Mouse (Mus musculus) lung, embryonic 14.5 days (tissue): ENCODE measurements at regions not wholly inside any gene's neighbourhood (a gene's known extent, or its start where the extent isn't known, plus 50 kb on each side); places are given as distances from the start of the nearest gene placed in this dataset.
A peak's percentile ranks its signal among the peaks of the same experiment; 100 is the strongest.

Experiments used
- ATAC-seq: fragments of 200-750 bp; cut with Nextera tagmentation; 2 replicates; pipeline ENCODE4 v1.8.0; 2017; ENCODE audit warnings: mild to moderate bottlenecking, moderate TSS enrichment, moderate library complexity; ENCODE audit not compliant: insufficient read depth
- DNase-seq: peaks from one replicate; pipeline ENCODE4 v3.0.0-alpha.2; 2015
- H3K27ac ChIP-seq: fragments of 300-500 bp; sonication (generic); 2 replicates; pipeline ENCODE4 v1.5.1; 2014; ENCODE audit warnings: low read depth, mild to moderate bottlenecking, moderate library complexity
- H3K27me3 ChIP-seq: fragments of 300-500 bp; sonication (generic); 2 replicates; pipeline ENCODE4 v1.6.1; 2014; ENCODE audit warnings: low read length, control low read depth; ENCODE audit not compliant: insufficient read depth
- H3K36me3 ChIP-seq: fragments of 300-500 bp; sonication (generic); 2 replicates; pipeline ENCODE4 v1.6.1; 2014; ENCODE audit warnings: control low read depth; ENCODE audit not compliant: insufficient read depth
- H3K4me1 ChIP-seq: fragments of 300-500 bp; sonication (generic); 2 replicates; pipeline ENCODE4 v1.6.1; 2014; ENCODE audit warnings: antibody characterized with exemption, control low read depth; ENCODE audit not compliant: insufficient read depth
- H3K4me2 ChIP-seq: fragments of 300-500 bp; sonication (generic); 2 replicates; pipeline ENCODE4 v1.6.1; 2014; ENCODE audit warnings: mild to moderate bottlenecking
- H3K4me3 ChIP-seq: fragments of 300-500 bp; sonication (generic); 2 replicates; pipeline ENCODE4 v1.5.1; 2014; ENCODE audit warnings: low read depth, low read length
- H3K9ac ChIP-seq: fragments of 300-500 bp; sonication (generic); 2 replicates; pipeline ENCODE4 v1.6.1; 2014
- H3K9me3 ChIP-seq: fragments of 300-500 bp; sonication (generic); 2 replicates; pipeline ENCODE4 v1.6.1; 2016; ENCODE audit warnings: low read depth, low read length, control low read depth
- CTCF ChIP-seq: IDR thresholded peaks from 2 replicates; pipeline ENCODE4 v1.5.1; 2016; ENCODE audit warnings: antibody characterized with exemption, low read depth
- WGBS: fragments of 180-500 bp; shearing (Covaris S2); extraction: QIAGEN DNeasy Blood & Tissue Kit; methylation state at CpG from one replicate; pipeline ENCODE4 v1.1.7; 2014; 5-methylcytosine and 5-hydroxymethylcytosine counted together

DNA sequence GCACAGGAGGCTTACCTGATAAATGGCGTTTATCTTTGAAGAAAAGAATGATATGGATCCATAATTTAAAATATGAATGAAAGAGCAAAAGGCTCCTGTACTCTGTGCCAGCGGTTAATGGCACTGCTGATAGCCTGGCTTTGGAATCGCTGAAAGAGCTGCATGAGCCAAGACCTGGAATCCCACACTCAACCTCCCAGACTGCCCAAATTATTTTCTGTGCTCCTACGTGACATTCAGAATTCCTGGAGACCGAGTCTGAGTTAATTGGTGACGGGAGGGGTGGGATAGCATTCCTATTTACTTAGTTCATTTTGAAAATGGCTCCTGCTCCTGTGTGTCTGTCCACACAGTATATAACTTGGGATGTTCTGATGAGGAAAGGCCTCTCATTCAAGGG lies 129.0 kb upstream of the Dyrk2 start:
- H3K9ac ChIP-seq: no peak overlapping the region
- DNase-seq (no peak), ATAC-seq (no peak)
- no peaks in the 10 kb centered on the region for H3K36me3 ChIP-seq
- no peaks in the 10 kb centered on the region for H3K9me3 ChIP-seq
- H3K4me3 ChIP-seq: no peak overlapping the region
- no peaks in the 10 kb centered on the region for H3K27me3 ChIP-seq
- no peak overlapping the region for H3K4me2 ChIP-seq
- H3K27ac ChIP-seq: no peak overlapping the region
- no peak for TF ChIP-seq CTCF
- 0 out of 2 replicates have a peak, but pooled peaks cover 4% of the 10 kb centered on the region for H3K4me1 ChIP-seq
- 57% methylated on average over 6 of the region's 6 CpGs for WGBS

DNA sequence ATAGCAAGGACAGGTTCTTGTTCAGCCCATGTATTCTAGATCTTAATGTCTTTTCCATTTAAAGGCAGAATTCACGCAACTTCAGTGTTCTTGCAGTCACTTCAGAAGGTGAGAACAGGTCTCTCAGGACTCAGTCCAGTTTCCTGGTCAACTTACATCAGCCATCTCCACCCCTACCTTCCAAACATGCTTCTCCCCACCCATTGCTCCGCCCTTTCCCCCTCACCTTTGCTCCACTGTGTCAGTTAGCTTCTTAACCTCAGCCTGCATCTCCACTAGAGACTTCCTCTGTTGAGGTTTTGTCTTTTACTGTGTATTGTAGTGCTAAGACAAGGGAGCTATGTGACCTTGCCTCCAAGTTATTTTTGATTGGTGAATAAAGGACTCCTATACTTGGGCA lies 127.0 kb upstream of the Dyrk2 start:
- H3K36me3 ChIP-seq: no peaks in the 10 kb centered on the region
- 88% methylated on average over 2 of the region's 2 CpGs for WGBS
- no peak overlapping the region for H3K4me3 ChIP-seq
- DNase-seq (no peak), ATAC-seq (no peak)
- no peaks in the 10 kb centered on the region for H3K27me3 ChIP-seq
- no peak overlapping the region for H3K9ac ChIP-seq
- H3K9me3 ChIP-seq: no peaks in the 10 kb centered on the region
- 0 out of 2 replicates have a peak, but pooled peaks cover 4% of the 10 kb centered on the region for H3K4me1 ChIP-seq
- TF ChIP-seq CTCF: no peak
- H3K4me2 ChIP-seq: no peak overlapping the region
- H3K27ac ChIP-seq: no peak overlapping the region

DNA sequence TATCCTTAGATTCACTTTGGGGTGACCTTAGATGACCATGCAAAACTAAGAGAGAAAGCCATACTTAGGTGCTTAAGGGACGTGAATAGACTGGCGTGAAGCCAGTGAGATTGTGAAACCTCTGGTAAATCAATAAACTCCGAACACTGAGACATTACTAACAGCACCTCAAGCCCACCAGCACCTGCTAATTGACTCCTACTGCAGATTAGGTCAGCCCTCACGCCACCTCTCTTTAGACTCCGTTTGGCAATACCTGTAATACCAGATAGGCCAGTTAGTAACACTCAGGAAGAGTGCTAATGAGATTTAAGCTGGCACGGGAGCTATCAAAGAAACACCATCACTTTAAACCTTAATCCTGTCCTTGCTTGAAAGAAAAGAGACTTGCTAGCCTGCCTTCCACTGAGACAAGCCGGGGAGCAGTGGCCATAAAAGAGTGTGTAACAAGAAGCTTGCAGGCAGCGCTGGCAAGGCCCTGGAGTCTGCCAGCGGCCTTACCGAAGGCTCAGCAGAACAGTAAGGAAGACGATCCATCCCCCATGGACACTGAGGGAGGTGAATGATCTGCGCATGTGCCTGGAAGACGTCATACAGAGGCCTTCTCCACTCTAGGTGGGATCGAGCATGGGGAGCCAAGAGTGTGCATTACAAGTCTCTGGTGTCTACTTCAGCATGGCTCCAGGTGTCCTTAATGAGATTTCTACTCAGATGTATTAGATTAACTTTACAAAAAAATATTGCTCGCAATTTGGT lies 124.0 kb upstream of the Dyrk2 start:
- 46% methylated on average over 15 of the region's 15 CpGs for WGBS
- DNase-seq (peak; percentile 46), ATAC-seq (no peak)

DNA sequence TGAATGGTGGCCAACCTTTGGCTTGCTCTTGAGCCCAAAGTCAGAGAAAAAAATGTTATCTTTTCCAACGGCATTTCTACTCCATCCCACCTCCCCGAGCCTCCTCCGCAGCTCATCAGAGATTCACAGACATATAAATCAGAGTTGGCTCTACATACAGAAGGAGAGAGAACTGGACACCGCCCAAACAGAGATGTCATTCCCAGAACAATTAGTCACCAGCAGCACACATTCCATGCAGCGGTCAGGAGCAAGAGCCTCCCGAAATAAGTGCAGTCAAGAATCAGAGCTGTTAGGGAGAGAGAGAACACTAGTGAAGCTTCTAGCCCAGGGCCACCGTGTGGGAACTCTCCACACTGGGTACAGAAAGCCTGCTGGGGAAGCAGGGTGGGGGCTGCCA lies 121.2 kb upstream of the Dyrk2 start:
- Histone ChIP-seq H3K4me3 (no peak overlapping the region), H3K9me3 (no peaks in the 10 kb centered on the region), H3K4me2 (no peak overlapping the region), H3K27me3 (no peaks in the 10 kb centered on the region), H3K4me1 (0 out of 2 replicates have a peak, but pooled peaks cover 4% of the 10 kb centered on the region), H3K9ac (no peak overlapping the region), H3K36me3 (no peaks in the 10 kb centered on the region), H3K27ac (no peak overlapping the region)
- TF ChIP-seq CTCF: no peak
- DNase-seq: peak; percentile 79
- ATAC-seq: peak; percentile 79
- 34% methylated on average over 7 of the region's 7 CpGs for WGBS

More for the DNA sequence above, 124.0 kb upstream of the Dyrk2 start:
- Histone ChIP-seq H3K4me3 (no peak overlapping the region), H3K4me1 (0 out of 2 replicates have a peak, but pooled peaks cover 4% of the 10 kb centered on the region), H3K9ac (no peak overlapping the region), H3K27me3 (no peaks in the 10 kb centered on the region), H3K9me3 (no peaks in the 10 kb centered on the region), H3K27ac (no peak overlapping the region), H3K36me3 (no peaks in the 10 kb centered on the region), H3K4me2 (no peak overlapping the region)
- TF ChIP-seq CTCF: no peak

DNA sequence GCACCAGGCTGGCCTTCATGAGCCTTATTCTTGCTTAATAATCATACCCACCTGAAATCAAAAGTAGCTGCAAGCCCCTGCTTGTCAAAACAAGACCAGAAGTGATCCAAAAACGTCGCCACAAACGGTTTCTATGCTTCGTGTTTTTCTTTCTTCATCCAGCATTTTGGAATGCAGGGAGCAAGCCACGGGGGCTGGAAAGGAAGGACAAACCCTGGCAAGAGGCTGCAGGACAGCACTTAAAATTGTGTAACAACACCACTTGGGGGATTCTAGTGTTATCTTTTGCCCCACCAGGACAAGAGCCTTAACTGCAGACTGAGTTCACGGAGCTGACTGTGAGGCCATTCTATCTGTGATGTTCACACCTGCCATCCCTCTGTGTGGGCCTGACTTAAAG lies 120.5 kb upstream of the Dyrk2 start:
- TF ChIP-seq CTCF: no peak
- H3K27me3 ChIP-seq: no peaks in the 10 kb centered on the region
- H3K27ac ChIP-seq: no peak overlapping the region
- 55% methylated on average over 6 of the region's 6 CpGs for WGBS
- no peaks in the 10 kb centered on the region for H3K36me3 ChIP-seq
- DNase-seq: peak; percentile 24
- no peak overlapping the region for H3K4me3 ChIP-seq
- H3K9me3 ChIP-seq: no peaks in the 10 kb centered on the region
- H3K4me2 ChIP-seq: no peak overlapping the region
- ATAC-seq: no peak
- no peak overlapping the region for H3K9ac ChIP-seq
- H3K4me1 ChIP-seq: 0 out of 2 replicates have a peak, but pooled peaks cover 4% of the 10 kb centered on the region

DNA sequence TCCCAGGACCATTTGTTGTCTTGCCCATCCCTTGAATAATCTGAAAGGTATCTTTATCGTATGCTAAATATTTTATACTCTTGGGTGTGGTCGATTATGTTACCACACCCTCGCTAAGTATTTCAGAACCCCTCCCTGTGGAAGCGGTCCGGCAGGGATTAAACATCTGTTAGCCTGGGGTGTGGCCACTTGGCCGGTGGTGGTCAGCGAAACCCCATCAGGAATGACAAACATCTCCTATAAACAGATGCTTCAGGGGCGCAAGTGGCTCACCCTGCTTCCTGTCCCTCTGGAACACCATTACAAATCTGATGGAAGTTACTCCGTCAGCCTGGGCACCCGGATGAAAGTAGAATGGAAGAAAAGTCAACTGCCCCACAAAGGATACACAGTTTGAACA lies 119.8 kb upstream of the Dyrk2 start:
- 70% methylated on average over 10 of the region's 10 CpGs for WGBS
- H3K36me3 ChIP-seq: no peaks in the 10 kb centered on the region
- H3K27ac ChIP-seq: no peak overlapping the region
- no peak overlapping the region for H3K9ac ChIP-seq
- H3K4me2 ChIP-seq: no peak overlapping the region
- DNase-seq (no peak), ATAC-seq (no peak)
- no peak overlapping the region for H3K4me3 ChIP-seq
- no peak for TF ChIP-seq CTCF
- H3K27me3 ChIP-seq: no peaks in the 10 kb centered on the region
- no peaks in the 10 kb centered on the region for H3K9me3 ChIP-seq
- 0 out of 2 replicates have a peak, but pooled peaks cover 4% of the 10 kb centered on the region for H3K4me1 ChIP-seq

DNA sequence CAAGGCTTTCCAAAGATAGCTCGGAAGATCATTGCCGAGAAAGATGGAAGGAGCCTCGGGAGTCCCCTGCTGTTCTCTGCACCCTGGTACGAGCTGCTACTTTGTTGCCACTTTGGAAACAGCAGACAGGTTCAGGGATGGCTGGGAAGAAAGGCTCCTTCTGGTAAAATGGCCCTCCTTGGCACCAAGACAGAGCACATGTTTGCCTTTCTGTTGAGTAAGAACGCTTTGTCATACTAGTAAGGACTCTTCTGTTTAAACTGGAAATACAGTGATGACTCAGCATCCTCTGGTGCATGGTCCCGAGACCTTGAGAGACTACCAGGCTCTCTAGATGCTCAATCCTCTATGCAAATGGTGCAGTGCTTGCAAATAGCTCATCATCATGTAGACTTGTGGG lies 118.2 kb upstream of the Dyrk2 start:
- no peak for TF ChIP-seq CTCF
- no peaks in the 10 kb centered on the region for H3K36me3 ChIP-seq
- DNase-seq (no peak), ATAC-seq (no peak)
- H3K9me3 ChIP-seq: no peaks in the 10 kb centered on the region
- H3K4me1 ChIP-seq: no peaks in the 10 kb centered on the region
- no peak overlapping the region for H3K4me2 ChIP-seq
- no peaks in the 10 kb centered on the region for H3K27me3 ChIP-seq
- WGBS: 81% methylated on average over 6 of the region's 6 CpGs
- H3K4me3 ChIP-seq: no peak overlapping the region
- H3K9ac ChIP-seq: no peak overlapping the region
- H3K27ac ChIP-seq: no peak overlapping the region
